Mouse (Mus musculus): ENCODE results near the gene Taar7a. TPM values are rescaled to one million over a fixed set of nuclear protein-coding genes. Genes with fewer than 3 reads are reported as not detected.

Gene Taar7a
- total RNA-seq (2021): not detected
- long read RNA-seq, experiment 1: 0 reads
- long read RNA-seq, experiment 2: 0 reads

- DNase-seq (ENCODE audit: low spot score in 2 of 2): no peak
Measured at GRCm38 (mm10) chr10:23993381-23993780, at the start of gene Taar7a. Gene Taar7a, minus strand, starts transcription at chr10:23993481.

- no peak for DNase-seq (ENCODE audit: low spot score in 2 of 2)
Measured at GRCm38 (mm10) chr10:24040120-24040869, 47.0 kb upstream of the Taar7a start.

- no peak for DNase-seq (ENCODE audit: low spot score in 2 of 2)
Measured at GRCm38 (mm10) chr10:24037314-24037713, 44.0 kb upstream of the Taar7a start, which contains the start of gene Taar7e. Gene Taar7e, plus strand, starts transcription at chr10:24037614.

GRCm38 (mm10) chr10:24031347-24031746 lies 38.1 kb upstream of the Taar7a start:
- no peak for DNase-seq (ENCODE audit: low spot score in 2 of 2)

GRCm38 (mm10) chr10:24026922-24027321 lies 33.6 kb upstream of the Taar7a start, which contains the start of gene Taar7d:
Gene Taar7d, plus strand, starts transcription at chr10:24027222.
- DNase-seq (ENCODE audit: low spot score in 2 of 2): no peak

- no peak for DNase-seq (ENCODE audit: low spot score in 2 of 2)
Measured at GRCm38 (mm10) chr10:24008143-24008542, 14.9 kb upstream of the Taar7a start.

GRCm38 (mm10) chr10:24007034-24007433 lies 13.8 kb upstream of the Taar7a start:
- no peak for DNase-seq (ENCODE audit: low spot score in 2 of 2)

- DNase-seq (ENCODE audit: low spot score in 2 of 2): no peak
Measured at GRCm38 (mm10) chr10:24006442-24006841, 13.2 kb upstream of the Taar7a start.

- DNase-seq (ENCODE audit: low spot score in 2 of 2): no peak
Measured at GRCm38 (mm10) chr10:23999639-24000038, 6.4 kb upstream of the Taar7a start, which contains the start of gene Taar7b. Gene Taar7b, plus strand, starts transcription at chr10:23999939.

GRCm38 (mm10) chr10:23986419-23986818 lies 6.9 kb downstream of the Taar7a start:
- no peak for DNase-seq (ENCODE audit: low spot score in 2 of 2)

GRCm38 (mm10) chr10:23985546-23985945 lies 7.7 kb downstream of the Taar7a start, which contains the start of gene Taar6:
Gene Taar6, minus strand, starts transcription at chr10:23985646.
- DNase-seq (ENCODE audit: low spot score in 2 of 2): no peak

- peak; percentile 66 for DNase-seq (ENCODE audit: low spot score in 2 of 2)
Measured at GRCm38 (mm10) chr10:23978901-23979705, 14.2 kb downstream of the Taar7a start.

GRCm38 (mm10) chr10:23977958-23978357 lies 15.3 kb downstream of the Taar7a start:
- DNase-seq (ENCODE audit: low spot score in 2 of 2): no peak

GRCm38 (mm10) chr10:23971256-23971655 lies 22.0 kb downstream of the Taar7a start:
- DNase-seq (ENCODE audit: low spot score in 2 of 2): no peak

GRCm38 (mm10) chr10:23970656-23971165 lies 22.6 kb downstream of the Taar7a start, which contains the start of gene Taar5:
Gene Taar5, plus strand, starts transcription at chr10:23970706.
- DNase-seq (ENCODE audit: low spot score in 2 of 2): no peak

- DNase-seq (ENCODE audit: low spot score in 2 of 2): no peak
Measured at GRCm38 (mm10) chr10:23964921-23965610, 28.2 kb downstream of the Taar7a start.

GRCm38 (mm10) chr10:23963444-23963843 lies 29.8 kb downstream of the Taar7a start:
- DNase-seq (ENCODE audit: low spot score in 2 of 2): no peak

GRCm38 (mm10) chr10:23960444-23960915 lies 32.8 kb downstream of the Taar7a start, which contains the start of gene Taar4:
Gene Taar4, plus strand, starts transcription at chr10:23960494.
- DNase-seq (ENCODE audit: low spot score in 2 of 2): no peak

GRCm38 (mm10) chr10:23959071-23959470 lies 34.2 kb downstream of the Taar7a start:
- no peak for DNase-seq (ENCODE audit: low spot score in 2 of 2)

GRCm38 (mm10) chr10:23951714-23952113 lies 41.6 kb downstream of the Taar7a start:
- DNase-seq (ENCODE audit: low spot score in 2 of 2): no peak

Data from adrenal gland, adult 18-20 months (tissue).